Mouse (Mus musculus) frontal cortex, postnatal 10 days (tissue): Measurements from ENCODE around the gene Bcar3.

ENCODE experiments used
- DNase-seq, 2 experiments: peaks; one replicate each; pipeline ENCODE4 v3.0.0; 2022; ENCODE audit warnings: low spot score in 2 of 2, mixed read lengths in 1 of 2

Gene Bcar3

DNA sequence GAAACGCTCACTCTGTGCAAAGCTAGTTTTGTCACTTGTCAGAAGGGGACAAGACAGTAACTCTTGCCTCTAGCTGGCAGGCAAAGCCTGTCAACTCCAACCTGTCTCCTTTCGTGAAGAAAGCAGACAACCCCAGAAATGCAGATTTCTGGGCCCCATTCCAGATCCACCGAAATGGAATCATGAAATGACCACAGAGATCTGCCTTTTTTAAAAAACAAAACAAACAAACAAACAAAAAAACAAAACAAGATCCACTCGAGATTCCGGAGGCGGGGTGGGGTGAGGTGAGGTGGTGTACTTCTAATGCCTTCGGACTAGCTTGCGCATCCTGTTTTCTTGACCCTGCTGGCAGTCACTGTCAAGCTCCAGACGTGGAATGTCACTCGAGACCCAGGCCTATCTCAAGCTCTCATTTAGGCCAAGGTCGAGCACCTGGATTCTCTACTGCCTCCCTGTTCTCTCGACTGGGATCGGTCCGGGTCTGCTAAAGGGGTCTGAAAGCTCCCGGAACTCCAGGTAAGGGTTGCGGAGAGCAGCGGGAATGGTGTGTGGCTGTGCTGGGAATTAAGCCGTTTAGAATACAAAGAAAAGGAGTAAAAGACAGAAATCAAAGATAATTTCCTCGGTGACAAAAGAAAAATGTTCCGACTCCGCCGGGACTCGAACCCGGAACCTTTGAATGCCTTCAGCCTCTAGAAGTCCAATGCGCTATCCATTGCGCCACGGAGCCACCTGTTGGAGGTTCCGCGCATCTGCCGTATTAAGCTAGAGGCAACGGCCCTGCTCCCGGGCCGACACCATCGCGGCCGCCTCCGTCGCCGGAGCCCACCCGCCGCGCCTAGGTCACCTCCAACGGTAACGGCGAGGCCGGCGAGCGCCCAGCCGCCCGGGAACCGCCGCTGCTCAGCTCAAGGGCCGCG lies 1.4 kb upstream of the Bcar3 start:
- peak; percentile 76 to 88 for DNase-seq

DNA sequence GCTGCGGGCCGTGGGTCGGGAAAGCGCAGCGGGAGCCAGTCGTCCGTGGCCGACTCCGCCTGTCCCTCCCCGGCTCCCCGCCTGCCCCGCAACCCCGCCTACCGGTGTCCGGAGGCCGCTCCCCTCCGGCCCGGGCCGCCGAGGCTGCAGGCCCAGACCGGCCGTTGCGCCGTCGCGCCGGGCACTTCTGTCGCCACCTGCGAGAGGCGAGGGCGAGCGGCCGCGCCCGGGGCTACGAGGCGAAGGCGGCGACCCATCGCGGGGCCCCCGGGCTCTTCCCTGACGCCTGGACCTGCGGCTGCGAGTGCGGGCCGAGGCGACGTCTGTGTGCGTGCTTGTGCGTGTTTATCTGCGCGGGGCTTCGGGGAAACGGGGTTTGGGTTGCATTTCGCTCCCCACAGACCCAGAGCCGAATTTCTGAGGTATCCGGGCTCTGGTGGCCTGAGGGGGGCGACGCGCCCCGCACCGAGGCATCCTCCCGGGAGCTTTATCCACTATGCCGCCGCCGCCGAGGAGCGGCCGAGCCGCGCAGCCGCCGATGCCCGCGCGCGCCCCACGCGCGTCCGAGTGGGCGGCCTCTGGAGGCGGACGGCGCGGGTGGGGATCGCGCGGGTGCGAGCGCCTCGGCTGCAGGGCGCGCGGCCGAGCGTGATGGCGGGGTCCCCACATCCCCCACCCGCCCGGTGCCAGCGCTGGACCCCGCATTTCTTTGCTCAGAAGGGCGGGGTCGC lies 548 bp upstream of the Bcar3 start:
- peak in 1 of 2 experiments; percentile 57 for DNase-seq

DNA sequence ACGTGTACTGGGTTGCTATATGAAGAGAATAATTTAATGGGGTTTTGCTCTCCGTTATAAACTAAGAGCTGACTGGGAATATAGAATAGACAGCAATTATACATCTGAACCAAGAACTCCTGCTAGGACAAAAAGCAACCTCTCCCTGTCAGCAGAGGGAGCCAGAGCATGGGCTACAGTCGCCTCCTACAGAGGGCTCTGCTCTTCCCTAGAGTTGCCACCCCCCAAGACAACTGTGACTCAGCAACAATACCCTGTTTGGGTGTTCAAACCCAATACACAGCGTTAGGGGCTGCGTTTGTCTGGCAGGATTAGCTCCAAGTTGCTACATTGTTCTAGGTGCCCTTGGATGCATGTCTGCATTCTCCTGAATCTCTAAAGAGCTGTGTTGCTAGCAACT lies 1.6 kb downstream of the Bcar3 start:
- peak in 1 of 2 experiments; percentile 61 for DNase-seq

DNA sequence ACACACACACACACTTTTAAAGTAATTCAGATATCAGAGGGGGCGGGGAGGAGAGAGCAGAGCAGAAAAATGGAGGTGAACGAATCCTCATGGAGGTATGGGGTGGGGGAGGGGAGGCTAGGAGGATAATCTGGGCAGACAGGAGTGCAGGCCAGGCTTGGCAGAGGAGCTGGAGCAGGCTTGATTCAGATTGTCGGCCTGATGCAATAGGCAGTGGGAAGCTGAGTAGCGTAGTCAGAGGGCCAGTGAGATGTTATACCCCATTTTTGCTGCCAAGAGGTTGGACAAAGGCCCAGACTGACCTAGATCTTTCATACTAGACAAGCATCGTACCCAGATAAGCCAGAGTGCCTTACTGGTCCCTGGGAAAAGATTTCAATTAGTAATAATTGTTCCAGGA lies 3.0 kb downstream of the Bcar3 start:
- no peak for DNase-seq

DNA sequence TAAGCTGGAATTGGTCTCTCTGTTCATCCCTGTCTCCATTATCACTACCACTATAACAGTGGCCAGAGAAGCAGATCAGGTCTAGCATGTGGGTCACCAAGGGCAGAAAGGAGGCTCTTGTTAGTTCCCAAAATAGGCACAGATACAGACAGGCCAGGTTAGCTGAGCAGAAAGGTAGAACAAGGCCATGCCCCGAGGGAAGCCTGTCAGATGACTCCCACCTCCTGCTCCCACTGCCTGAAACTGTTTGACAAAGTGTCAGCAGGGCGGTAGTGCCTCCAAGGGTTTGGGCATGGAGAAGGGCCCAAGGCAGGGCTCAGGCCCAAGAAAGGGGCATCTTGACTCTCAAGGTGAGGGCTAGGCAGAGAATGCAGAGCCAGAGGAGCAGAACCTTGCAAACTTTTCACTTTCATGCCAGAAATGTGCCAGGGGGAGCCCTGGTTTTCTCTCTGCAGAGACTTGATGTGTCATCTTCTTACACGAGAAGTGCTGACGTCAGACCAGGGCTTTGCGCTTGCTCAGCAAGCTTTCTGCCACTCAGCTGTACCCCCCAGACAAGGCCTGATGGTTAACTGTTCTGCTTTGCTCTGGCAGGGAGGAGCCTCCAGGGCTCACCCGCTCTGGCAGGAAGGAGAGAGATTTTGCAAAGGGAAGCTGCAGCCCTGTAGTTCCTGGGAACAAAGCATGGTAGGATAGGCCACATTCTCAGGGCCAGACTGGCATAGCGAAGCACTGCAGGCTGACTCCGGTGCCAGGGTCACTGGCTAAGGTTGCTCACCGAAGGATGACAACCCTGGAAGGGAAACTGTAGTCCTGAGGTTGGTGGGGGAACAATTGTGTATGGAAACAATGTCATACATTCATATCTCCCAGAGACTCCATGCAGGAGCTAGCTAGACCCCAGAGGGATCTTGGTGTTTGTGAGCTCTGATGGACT lies 7.3 kb downstream of the Bcar3 start:
- DNase-seq: peak; percentile 71 to 76

DNA sequence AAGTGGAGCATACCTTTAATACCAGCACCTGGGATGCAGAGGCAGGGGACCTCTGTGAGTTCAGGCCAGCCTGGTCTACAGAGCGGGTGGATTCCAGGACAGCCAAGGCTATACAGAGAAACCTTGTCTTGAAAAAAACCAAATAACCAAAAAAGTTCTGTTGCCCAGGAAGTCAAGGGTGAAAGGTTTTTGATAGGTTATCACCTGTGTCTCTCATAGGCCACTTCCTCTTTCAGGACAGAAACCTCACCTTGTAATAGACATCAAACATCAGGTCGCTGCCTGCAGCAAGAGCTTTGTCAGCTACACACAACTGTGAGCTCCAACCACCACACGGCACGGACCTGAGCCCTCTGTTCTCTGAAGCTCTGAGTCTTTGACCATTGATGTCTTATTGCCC lies 10.6 kb downstream of the Bcar3 start:
- DNase-seq: no peak

DNA sequence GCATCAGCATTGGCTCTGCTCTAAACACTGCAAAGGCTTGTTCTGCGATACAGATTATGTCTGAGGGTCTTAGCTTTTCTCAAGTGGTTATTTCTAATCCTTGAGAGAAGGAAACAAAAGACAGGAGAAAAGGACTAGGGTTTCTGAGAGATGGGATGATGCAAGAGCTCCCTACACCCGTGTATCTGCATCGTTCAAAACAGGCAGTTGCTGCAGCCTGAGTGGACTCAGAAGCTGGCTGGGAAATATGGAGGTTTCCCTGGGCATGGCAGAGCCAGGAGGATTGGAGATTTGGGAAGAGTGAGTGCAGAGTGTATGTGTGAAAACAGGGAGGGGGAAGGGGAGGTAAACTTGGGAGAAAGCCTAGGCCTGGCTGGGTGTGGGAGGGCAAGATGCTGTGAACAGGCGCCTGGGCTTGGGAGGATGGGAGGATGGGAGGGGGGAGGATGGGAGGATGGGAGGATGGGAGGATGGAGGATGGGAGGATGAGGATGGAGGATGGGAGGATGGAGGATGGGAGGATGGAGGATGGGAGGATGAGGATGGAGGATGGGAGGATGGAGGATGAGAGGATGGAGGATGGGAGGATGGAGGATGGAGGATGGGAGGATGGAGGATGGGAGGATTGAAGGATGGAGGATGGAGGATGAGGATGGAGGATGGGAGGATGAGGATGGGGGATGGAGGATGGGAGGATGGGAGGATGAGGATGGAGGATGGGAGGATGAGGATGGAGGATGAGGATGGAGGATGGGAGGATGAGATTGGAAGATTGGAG lies 14.1 kb downstream of the Bcar3 start:
- DNase-seq: no peak

DNA sequence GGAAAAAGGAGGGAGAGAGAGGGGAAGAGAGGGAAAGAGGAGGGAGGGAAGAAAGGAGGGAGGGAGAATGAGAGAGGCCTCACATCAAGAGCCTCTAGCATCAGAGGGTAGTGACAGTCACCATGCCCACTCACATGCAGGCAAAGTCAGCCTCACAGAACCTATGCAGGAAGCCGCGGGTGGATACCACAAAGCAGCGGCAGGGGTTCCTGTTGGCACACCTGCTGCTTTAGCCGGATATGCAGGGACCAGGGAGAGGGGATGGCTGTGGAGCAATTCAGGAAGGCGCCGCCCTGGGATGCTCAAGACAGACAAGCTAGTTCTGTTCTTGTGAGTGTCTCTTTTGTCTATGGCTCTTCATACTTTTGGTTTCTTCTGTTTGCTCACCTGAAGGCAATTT lies 15.0 kb downstream of the Bcar3 start:
- no peak for DNase-seq

DNA sequence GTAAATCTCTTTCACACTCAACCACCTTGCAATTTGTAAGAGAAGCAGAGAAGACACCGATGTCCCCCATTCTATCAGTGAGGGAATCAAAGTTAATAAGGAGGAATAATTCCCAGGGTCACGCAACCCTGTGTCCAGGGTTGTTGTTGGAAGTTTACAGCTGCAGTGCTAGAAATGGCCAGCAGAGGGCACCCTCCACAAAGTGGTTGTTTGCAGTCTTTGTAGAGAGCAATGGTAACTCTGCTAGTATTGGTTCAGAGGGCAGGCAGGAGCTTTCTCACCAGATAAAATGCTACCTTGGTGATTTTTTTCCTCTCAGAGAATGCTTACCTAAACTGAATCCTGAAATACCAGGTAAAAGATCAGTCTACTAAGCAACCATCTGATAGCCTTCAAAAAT lies 18.1 kb downstream of the Bcar3 start:
- DNase-seq: peak in 1 of 2 experiments; percentile 74

DNA sequence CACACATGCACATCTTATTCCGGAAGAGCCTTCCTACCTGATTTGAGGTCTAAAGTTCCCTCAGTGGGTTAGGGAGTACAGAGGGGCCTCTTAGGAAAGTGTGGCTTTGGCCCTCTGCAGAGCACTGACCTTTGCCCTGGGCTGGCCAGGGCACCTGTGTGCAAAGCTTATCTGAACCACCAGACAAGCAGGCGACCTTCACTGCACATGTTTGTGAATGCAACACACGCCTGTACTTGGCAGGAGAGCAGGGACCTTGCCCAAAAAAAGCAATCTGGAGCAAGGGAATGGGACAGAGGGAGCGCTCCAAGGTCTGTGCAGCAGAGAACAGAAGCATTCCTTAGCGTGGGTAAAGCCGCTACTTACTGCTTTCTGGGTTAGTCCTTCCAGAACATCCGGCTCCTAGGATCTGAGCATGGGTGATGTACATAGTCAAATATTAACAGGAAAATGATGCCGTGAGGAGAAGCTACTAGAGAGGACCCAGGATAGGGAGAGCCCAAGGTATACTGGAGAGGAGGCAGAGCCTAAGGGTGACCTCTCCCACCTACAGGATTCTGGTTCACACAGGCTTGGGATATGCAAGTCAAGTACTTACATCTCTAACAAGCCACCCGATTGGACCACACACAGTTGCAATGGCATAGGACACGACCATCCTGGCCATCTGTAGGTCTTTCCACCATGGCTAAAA lies 19.1 kb downstream of the Bcar3 start:
- no peak for DNase-seq

DNA sequence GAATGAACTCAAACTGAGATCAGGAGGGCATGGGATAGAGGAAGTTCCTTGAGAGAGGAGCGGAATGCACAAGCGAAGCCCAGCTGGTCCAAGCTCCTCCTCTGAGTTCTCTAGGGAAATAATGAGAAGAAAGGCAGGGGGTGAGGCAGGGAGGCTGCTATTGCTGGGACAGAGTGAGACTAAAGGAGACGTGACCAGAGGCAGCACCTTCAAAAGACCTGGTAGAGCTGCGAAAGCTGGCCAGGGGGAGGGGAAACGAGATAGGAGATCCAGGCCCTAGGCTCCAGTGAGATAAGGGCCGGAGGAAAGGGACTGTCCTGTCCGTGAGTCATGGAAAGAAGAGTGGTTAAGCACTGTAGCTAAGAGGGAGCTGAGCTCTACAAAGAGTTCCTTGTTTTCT lies 20.0 kb downstream of the Bcar3 start:
- no peak for DNase-seq

DNA sequence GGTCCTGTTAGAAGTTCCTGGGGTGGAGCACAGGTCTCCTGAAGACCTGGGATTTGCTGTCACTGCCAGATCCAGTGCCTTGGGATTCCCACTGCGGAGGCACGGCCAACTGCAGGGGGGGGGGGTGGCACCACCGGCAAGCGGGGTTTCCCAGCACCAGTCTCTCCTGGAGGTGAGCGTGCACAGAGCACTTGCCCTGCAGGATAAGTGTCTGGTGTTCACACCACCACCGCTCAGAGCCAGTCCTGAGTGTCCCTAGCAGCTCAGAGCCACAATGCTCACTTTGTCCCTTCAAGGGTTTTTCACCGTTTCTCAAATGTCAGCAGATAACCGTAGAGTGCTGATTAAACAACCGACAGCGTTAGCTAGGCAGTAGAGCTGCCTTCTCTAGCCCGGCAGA lies 22.7 kb downstream of the Bcar3 start:
- DNase-seq: no peak

DNA sequence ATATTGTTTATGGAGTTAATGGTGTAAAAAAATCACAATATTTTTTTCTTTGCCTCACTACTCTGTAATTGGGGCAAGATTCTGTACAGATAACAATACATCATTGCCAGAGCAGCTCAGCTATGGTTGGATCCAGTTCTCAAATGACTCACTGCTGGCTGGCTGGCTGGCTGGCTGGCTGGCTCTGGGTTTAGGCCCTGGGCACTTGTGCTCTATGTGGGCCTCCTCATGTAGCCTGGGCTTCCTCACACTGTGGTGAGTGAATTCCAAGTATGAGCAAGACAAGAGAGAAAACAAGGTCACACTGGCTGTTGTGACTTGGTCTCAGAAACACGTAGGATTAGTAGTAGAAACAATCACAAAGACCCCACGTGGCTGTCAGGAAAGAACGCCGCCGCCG lies 23.4 kb downstream of the Bcar3 start:
- DNase-seq: no peak

DNA sequence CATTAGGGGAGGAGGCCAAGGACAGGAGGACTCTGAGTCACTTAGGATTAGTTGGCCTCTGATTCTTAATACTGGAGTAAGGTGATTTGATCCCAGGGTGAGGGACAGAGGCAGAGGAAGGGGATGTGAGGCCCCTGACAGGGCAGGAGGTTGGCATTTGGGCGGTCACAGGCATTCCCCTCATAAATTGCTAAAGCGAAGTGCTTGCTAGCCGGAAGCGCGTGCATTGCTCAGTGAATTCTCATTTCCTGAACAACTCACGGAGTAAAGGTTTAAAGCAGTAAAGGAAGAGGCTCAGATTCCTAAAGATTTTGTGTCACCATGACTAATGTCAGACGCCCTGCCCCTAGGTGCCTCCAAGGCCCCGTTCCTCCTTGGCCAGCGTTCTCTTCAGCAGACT lies 28.3 kb downstream of the Bcar3 start:
- DNase-seq: no peak

DNA sequence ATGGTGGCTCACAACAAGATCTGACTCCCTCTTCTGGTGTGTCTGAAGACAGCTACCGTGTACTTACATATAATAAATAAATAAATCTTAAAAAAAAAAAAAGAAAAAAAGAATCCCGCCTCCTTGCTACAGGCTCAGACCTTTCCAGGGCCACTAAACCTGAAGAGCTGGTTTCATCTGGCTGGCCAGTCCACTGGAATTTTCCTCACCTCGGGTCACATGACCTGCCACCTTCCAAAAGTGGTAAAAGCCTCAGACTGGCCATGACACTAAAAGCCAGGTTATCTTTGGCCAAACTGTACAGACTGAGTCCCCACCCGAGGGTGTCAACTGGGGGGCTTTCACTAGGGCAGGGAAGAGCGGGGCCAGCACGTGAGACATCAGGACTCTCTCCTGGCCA lies 29.9 kb downstream of the Bcar3 start:
- DNase-seq: no peak

DNA sequence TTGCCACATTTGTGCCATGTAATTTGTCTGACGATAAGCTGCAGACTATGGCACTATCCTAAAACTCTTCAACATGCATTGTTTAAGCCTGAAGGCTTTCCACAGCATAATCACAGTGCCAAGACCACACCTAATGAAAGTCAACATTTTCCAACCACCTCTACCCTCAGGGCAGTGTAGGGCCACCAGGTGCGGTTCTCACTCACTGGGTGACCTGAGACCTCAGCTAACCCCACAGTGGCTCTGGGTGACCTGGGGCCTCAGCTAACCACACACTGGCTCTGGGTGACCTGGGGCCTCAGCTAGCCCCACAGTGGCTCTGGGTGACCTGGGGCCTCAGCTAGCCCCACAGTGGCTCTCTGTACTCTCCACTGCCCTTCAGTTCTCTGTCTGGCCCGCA lies 30.6 kb downstream of the Bcar3 start:
- DNase-seq: no peak

DNA sequence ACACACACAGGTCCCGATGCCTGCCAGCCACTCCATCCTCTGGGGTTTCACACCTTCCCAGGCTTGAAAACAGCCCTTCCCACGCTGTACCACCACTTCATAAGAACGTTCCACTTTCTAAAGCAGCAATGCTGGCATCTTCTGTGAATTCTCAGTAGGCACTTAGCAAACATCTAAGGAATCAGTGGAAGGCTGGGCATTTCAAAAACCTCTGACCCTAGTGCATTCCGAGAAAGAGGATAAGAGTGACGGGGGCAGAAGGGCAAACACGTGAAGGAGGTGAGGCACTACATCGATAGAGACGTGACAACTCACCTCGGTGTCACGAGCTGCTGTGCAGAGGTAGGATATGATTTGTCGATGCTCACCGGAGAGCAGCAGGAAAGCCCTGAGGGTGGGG lies 36.5 kb downstream of the Bcar3 start:
- no peak for DNase-seq

DNA sequence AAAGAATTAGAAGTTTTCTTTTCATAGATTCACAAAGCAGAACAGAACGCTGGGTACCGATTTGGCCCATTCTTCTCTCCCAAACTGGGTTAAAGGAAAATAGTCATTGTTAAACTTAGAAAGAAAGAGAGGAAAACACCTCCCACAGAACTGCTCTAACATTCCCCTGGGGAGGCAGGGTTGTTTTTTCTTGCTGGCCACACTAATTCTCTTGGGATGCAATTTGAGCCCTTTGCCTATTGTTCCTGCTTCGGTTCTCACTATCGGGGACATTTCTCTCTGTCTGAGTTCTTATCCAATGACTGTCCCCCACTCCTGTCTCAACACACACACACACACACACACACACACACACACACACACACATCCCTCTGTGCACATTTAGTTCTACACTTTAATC lies 39.6 kb downstream of the Bcar3 start:
- DNase-seq: no peak

DNA sequence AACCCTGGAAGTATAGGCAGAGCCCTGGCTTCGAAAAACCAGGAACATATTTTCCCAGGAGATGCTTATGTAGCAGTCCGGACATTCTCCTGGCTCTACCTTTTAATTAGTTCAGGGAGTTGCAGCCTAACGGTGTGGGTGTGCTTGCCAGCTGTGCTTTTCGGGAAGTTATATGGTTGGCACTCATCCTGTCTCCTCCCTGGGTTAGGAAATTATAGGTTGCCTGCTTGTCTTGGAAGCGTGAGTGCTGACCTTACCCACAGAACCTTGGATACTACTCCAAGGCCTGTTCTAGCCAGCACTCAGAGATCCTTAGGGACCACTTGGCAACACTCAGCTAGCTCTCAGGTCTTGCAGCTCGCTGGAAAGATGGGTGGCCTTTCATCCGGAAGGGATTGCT lies 40.0 kb downstream of the Bcar3 start:
- DNase-seq: no peak

DNA sequence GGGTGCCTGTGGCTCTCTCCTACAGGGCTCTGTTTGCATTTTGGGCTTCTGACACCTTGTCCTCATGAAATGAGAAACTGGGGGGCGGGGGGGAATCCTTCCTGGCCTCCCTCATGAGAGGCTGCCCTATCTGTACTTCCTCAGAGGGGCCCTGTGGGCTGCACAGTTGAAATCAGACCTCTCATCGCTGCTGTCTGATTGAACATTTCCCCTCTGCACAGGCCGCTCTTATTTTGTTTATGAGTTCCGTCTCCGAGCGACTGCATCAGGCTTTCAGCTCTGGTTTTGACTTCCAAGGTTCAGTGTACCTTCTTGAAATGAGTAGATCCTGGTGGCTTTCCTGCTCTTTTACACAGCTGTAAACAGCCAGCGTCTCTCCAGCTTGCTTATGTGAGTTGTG lies 40.4 kb downstream of the Bcar3 start:
- DNase-seq: no peak

DNA sequence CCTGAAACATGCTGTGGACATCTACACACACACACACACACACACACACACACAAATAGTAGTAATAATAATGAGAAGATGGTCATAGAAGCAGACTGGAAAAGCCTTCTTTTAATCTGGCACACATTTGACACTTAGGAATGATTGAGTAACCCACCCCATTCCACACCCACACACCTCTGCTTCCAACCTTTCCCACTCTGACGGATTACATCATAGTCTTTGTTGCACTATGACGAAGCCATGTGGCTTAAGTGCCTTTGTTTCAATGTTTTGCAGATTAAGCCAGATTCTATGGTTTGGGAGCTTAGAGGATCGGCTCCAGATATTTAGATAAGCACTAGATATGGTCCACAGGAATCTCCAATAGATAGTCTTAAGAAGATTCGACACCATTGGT lies 42.1 kb downstream of the Bcar3 start:
- DNase-seq: no peak
